Mouse (Mus musculus): ENCODE measurements at regions not wholly inside any gene's neighbourhood (a gene's known extent, or its start where the extent isn't known, plus 50 kb on each side); places are given as distances from the start of the nearest gene placed in this dataset.

DNA sequence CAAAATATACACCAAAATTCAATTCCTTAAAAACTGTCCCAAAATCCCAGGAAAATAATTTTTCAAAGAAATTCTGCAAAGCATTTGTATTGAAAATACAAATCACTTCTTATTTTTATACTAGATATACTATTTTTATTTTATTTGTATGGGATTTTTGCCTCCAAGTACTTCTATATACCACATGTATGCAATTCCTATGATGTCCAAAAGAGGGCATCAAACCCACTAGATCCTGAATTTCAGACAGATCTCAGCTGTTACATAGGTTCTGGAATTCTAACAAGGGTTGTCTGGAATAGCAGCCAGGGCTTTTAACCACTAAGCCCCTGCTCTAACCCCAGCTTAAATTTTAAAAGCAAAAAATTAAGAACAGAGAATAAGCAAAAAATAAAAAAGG, 185.2 kb upstream of the Dgkb start:
- DNase-seq (ENCODE audit: low read depth, low spot score) = no peak

DNA sequence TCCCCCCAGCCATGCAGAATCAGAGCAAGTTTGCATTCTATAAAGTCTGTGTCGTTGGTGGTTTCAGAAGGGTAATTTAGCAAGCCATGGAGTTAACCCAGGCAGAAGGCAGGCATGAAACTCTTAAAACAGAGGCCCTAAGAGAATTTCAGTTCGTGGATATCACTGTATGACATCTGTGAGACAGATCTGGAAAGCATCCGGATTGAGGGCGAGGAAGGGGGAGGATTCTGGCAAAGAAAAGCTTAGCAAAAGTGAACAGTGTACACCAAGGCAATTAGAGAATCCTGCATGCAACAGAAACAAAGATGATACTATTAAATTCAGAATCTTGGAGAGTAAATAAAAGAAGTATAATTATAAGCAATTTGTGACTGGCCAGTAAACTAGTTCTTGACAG, 184.2 kb upstream of the Dgkb start:
- DNase-seq (ENCODE audit: low read depth, low spot score) = peak; percentile 19

DNA sequence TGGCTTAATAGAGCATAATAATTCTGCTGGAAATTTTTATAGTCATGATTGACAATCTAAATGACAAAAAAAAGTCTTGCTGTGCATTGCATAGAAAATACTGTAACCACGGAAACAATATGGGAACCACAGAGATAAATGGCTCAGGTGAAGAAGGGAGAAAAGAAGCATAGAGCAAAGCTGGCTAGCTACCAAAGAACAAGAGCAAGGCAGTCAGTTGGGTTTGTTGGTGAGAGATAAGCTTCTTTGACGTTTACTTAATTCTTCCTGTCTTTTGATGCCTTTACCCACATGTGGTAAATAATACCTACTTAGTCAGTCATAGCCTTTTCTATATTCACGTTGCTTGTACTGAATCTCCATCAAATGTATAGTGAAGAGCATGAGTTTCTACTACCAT, 171.3 kb upstream of the Dgkb start:
- DNase-seq (ENCODE audit: low read depth, low spot score) = no peak

DNA sequence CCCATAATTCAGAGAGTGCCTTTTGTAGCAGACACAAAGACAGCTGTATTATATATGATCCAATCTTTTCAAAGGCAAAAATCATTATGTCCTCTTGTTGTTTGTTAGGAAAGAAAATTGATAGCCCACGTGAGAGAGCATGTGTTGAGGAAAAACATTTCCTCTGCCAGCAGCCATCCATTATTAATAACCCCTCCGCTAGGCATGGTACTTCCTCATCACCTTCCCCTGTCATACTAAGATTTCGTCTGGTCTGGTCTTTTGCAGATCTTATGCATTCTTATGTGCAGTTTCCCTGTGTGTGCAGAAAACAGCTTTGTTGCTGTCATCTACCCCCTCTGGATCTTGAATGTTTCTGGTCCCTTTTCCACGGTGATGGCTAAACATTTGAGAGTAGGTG, 164.2 kb upstream of the Dgkb start:
- DNase-seq (ENCODE audit: low read depth, low spot score) = no peak

DNA sequence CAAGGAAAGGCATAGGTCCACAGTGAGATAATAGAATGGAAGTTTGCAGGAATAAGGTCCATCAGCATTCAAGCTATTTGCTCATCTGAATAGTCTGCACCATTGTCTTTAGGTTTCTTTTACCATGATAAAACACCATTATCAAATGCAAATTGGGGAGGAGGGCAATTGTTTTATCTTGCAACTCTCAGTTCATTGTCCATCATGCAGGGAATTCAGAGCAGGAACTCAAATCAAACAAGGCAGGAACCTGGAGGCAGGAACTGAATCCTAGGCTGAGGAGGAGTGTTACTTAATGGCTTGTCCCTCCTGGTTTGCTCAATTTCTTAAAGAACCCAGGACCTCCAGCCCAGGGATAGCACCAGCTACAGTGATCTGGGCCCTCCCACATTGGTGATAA, 163.3 kb upstream of the Dgkb start:
- no peak for DNase-seq (ENCODE audit: low read depth, low spot score)

DNA sequence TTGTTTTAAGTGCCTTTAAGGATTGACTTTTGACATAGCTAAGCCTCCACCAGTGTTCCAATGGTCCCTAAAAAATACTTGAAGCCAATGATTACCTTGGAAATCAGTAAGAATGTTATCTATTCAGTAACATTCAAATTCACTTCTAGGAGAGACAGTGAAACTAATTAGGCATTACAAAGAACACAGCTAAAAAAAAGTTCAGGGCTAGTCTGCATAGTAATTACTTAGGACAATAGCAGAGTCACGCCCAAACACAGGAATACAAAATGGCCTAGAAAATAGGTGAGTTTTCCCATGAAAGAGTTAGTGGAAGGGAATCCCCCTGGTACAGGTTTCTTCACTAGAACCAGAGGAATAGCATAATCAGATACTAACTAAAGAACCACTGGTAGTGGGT, 157.5 kb upstream of the Dgkb start:
- DNase-seq (ENCODE audit: low read depth, low spot score) = no peak

DNA sequence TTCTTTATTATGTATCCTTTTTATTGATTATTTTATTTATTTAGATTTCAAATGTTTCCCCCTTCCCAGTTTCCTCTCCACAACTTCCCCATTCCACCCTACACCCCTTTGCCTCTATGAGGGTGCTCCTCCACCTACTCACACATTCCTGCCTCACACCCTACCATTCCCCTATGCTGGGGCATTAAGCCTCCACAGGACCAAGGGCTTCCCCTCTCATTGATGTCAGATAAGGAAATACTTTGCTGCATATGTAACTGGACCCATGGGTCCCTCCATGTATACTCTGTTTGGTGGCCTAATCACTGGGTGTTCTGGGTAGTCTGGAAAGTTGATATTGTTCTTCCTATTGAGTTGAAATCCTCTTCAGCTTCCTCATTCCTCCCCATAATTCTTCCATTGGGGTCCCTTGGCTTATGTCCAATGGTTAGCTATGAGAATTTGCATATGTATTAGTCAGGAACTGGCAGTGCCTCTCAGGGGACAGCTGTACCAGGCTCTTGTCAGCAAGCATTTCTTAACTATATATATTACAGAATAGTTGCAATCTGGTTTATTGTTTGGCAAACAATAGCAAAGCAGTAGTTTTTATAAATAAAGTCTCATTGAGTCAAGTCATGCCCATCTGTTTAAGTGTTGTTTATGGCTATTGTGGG, 134.9 kb upstream of the Dgkb start:
- DNase-seq (ENCODE audit: low read depth, low spot score) = no peak

DNA sequence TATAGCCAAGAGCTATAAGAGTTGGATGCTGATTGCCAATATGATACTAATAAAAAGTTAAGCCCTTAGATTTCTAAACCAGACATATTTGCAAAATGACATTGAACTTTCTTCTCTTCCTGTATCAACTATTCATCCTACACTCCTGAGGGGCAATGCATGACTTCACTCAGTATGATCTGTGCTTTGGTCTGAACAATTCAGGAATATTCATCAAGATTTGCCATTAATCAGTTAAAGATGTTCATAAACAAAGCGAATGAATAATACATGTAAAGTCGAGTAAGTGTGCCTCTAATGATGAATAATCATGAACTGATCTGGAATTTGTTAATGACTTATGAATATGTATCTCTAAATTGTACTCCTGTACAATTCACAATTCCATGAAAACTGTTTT, 124.9 kb upstream of the Dgkb start:
- no peak for DNase-seq (ENCODE audit: low read depth, low spot score)
